Mouse (Mus musculus) olfactory bulb, adult 2 months (tissue): ENCODE data around the gene Prpsap2.

ENCODE experiments used
- CTCF ChIP-seq: fragments of 200-500 bp; IDR thresholded peaks from 2 replicates; pipeline ENCODE4 v1.5.1; 2012; ENCODE audit warnings: low read depth, mild to moderate bottlenecking, low read length, moderate library complexity; ENCODE audit not compliant: insufficient read depth
- POLR2A ChIP-seq: fragments of 200-500 bp; IDR thresholded peaks from 2 replicates; pipeline ENCODE4 v1.6.1; 2012; ENCODE audit warnings: mild to moderate bottlenecking, low read depth, low read length, moderate library complexity; ENCODE audit not compliant: insufficient read depth

DNA sequence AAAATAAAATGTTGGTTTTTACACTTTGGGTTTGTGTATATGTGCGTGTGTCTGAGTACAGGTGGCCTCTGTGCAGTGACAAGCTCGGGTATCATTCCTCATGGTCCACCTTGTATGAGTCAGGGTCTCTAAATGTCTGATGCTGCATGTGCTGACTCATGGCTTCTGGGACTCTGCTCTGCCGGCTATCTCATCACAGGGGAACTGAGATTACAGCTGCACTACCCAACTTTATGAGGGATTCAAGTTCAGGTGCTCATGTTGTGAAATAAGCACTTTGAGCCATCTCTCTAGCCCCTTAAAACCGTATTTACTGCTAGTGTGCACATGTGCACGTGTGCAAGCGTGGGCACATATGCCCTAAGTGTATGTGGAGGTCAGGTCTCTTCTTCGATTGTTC, 29.2 kb downstream of the Prpsap2 start:
- TF ChIP-seq CTCF (no peak), POLR2A (no peak)
